Mouse (Mus musculus) heart, adult 2 months (tissue): ENCODE data around the gene Gm49027. TPM values are rescaled to one million over a fixed set of nuclear protein-coding genes. Genes with fewer than 3 reads are reported as not detected.
"Not testable (repeated sequence)": the region's sequence is repeated elsewhere in the genome, so short reads cannot be mapped to it uniquely, and the experiment has no call there.

Source experiments
- DNase-seq, 2 experiments: peaks; one replicate each; pipeline ENCODE4 v3.0.0; 2021
- H3K27ac ChIP-seq: fragments of 200-600 bp; 2 replicates; pipeline ENCODE4 v1.8.1; 2022
- H3K27me3 ChIP-seq: fragments of 200-500 bp; 2 replicates; pipeline ENCODE4 v1.6.1; 2012; ENCODE audit warnings: mild to moderate bottlenecking, low read length, inconsistent platforms, mixed read lengths; ENCODE audit not compliant: control insufficient read depth, insufficient read depth
- H3K36me3 ChIP-seq: fragments of 200-500 bp; 2 replicates; pipeline ENCODE4 v1.6.1; 2012; ENCODE audit warnings: low read length, inconsistent platforms; ENCODE audit not compliant: control insufficient read depth, insufficient read depth
- H3K4me1 ChIP-seq: fragments of 200-500 bp; 2 replicates; pipeline ENCODE4 v1.6.1; 2011; ENCODE audit warnings: low read length; ENCODE audit not compliant: control insufficient read depth, insufficient read depth
- H3K4me3 ChIP-seq: fragments of 200-600 bp; 2 replicates; pipeline ENCODE4 v1.8.1; 2022
- H3K79me2 ChIP-seq: fragments of 200-500 bp; replicated peaks from 2 replicates; pipeline ENCODE4 v1.6.1; 2012; ENCODE audit warnings: mild to moderate bottlenecking, inconsistent platforms, low read length, moderate library complexity, mixed read lengths; ENCODE audit not compliant: control insufficient read depth, insufficient read depth
- H3K9ac ChIP-seq: fragments of 200-500 bp; 2 replicates; pipeline ENCODE4 v1.6.1; 2012; ENCODE audit warnings: low read depth, mild to moderate bottlenecking, control low read depth, inconsistent platforms, low read length, mixed read lengths
- CTCF ChIP-seq: fragments of 200-600 bp; IDR thresholded peaks from 2 replicates; pipeline ENCODE4 v1.8.1; 2022; ENCODE audit warnings: antibody characterized with exemption, mild to moderate bottlenecking, moderate library complexity
- EP300 ChIP-seq: fragments of 200-500 bp; IDR thresholded peaks from 2 replicates; pipeline ENCODE4 v1.6.1; 2011; ENCODE audit warnings: low read depth, low read length, control low read depth; ENCODE audit not compliant: insufficient read depth
- POLR2A ChIP-seq: fragments of 200-500 bp; IDR thresholded peaks from 2 replicates; pipeline ENCODE4 v1.6.1; 2011; ENCODE audit warnings: mild to moderate bottlenecking, low read depth, low read length, control low read depth; ENCODE audit not compliant: insufficient read depth
- WGBS: fragments of 180-500 bp; shearing (Covaris S2); methylation state at CpG from one replicate; pipeline ENCODE4 v1.1.7; 2018; 5-methylcytosine and 5-hydroxymethylcytosine counted together
- intact Hi-C: fragments of 180-260 bp; cut with DNase I; formaldehyde crosslinking; loops from one replicate; pipeline ENCODE4 v1.15.1; 2025
- polyA plus RNA-seq: library from polyadenylated mRNA; depleted of rRNA; stranded (reverse); fragments of >200 nt; gene quantifications from 2 replicates; pipeline ENCODE4 v1.2.3, GENCODE M21; 2012
- total RNA-seq, 2 experiments: library from RNA; stranded (reverse); gene quantifications; 2 replicates each; pipeline ENCODE4 v1.2.3; 2021

Gm49027 gene
- total and polyA plus RNA-seq, 3 experiments, result 0.25 to 0.62 TPM; not detected in 1

GRCm38 (mm10) chr5:123523692-123524392 lies 1.4 kb downstream of the Gm49027 start, which contains the start of gene Diablo:
Diablo (minus strand) TSS chr5:123524176.
- intact Hi-C loops, result loop anchor here (2.0 kb wide), 1 partner anchor 79 kb away; no protein-coding TSS in a partner anchor
- WGBS, result under 1% methylated on average over 82 of the region's 82 CpGs
- DNase-seq, result peak; percentile 98 to 99
- TF ChIP-seq POLR2A (peak; percentile 92), EP300 (no peak)
- Histone ChIP-seq H3K79me2 (no peaks in the 10 kb centered on the region), H3K4me1 (peaks cover 5% of the 10 kb centered on the region; the same call in 1 of the 2 replicates), H3K9ac (peak within 1 kb of the TSS; percentile 85), H3K36me3 (peaks cover 3% of the 10 kb centered on the region; the same call in 1 of the 2 replicates), H3K27me3 (no peaks in the 10 kb centered on the region), H3K4me3 (peak within 1 kb of the TSS; percentile 98), H3K27ac (peak within 1 kb of the TSS; percentile 91)

- Histone ChIP-seq H3K4me3 (no peak overlapping the region), H3K27me3 (no peaks in the 10 kb centered on the region), H3K9ac (no peak overlapping the region), H3K79me2 (no peaks in the 10 kb centered on the region), H3K36me3 (peaks cover 3% of the 10 kb centered on the region; the same call in 1 of the 2 replicates), H3K4me1 (peaks cover 5% of the 10 kb centered on the region; the same call in 1 of the 2 replicates), H3K27ac (no peak overlapping the region)
- 74% methylated on average over 1 of the region's 1 CpGs for WGBS
- intact Hi-C loops, result loop anchor here (2.0 kb wide), 1 partner anchor 77 kb away; no protein-coding TSS in a partner anchor
- peak in 1 of 2 experiments; percentile 11 for DNase-seq
- TF ChIP-seq EP300 (no peak), POLR2A (no peak), CTCF (no peak)
Measured at GRCm38 (mm10) chr5:123522166-123522565, 3.1 kb downstream of the Gm49027 start.

- DNase-seq, result peak in 1 of 2 experiments; percentile 4
- 75% methylated on average over 1 of the region's 1 CpGs for WGBS
- no peak overlapping the region for H3K9ac ChIP-seq
Measured at GRCm38 (mm10) chr5:123521621-123522020, 3.7 kb downstream of the Gm49027 start.

GRCm38 (mm10) chr5:123520666-123521065 lies 4.6 kb downstream of the Gm49027 start:
- intact Hi-C loops, result no loop called here
- Histone ChIP-seq H3K4me1 (peaks cover 5% of the 10 kb centered on the region; the same call in 1 of the 2 replicates), H3K27me3 (no peaks in the 10 kb centered on the region), H3K9ac (no peak overlapping the region), H3K27ac (no peak overlapping the region), H3K4me3 (no peak overlapping the region), H3K36me3 (peaks cover 3% of the 10 kb centered on the region; the same call in 1 of the 2 replicates), H3K79me2 (no peaks in the 10 kb centered on the region)
- 92% methylated on average over 9 of the region's 9 CpGs for WGBS
- TF ChIP-seq POLR2A (no peak), CTCF (no peak)
- DNase-seq, result peak in 1 of 2 experiments; percentile 14

More at GRCm38 (mm10) chr5:123521621-123522020, 3.7 kb downstream of the Gm49027 start:
- intact Hi-C loops, result loop anchor here (2.0 kb wide), 1 partner anchor 77 kb away; no protein-coding TSS in a partner anchor
- no peaks in the 10 kb centered on the region for H3K27me3 ChIP-seq
- H3K36me3 ChIP-seq, result peaks cover 3% of the 10 kb centered on the region; the same call in 1 of the 2 replicates
- H3K27ac ChIP-seq, result no peak overlapping the region
- H3K79me2 ChIP-seq, result no peaks in the 10 kb centered on the region
- H3K4me3 ChIP-seq, result no peak overlapping the region
- H3K4me1 ChIP-seq, result peaks cover 5% of the 10 kb centered on the region; the same call in 1 of the 2 replicates
- TF ChIP-seq CTCF (no peak), POLR2A (no peak)

DNA sequence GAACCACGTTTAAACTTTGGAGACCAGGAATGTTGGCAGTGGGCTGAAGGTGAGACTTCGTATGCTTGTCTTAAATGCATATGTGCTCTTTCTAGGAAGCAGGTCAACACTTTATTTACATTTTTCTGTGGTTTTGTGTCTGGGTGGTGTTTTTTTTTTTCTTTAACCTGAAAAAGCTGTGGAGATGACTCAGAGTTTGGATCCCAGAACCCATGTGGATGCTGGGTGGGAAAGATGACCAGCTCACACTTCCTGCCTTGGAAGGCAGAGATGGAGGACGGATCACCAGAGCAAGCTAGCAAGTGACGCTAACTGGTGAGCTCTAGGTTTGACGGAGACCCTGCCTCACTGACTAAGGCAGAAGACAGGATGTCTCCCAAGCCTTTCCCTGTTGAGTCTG lies 10.4 kb downstream of the Gm49027 start:
- Histone ChIP-seq H3K27me3 (no peaks in the 10 kb centered on the region), H3K27ac (no peak overlapping the region), H3K79me2 (no peaks in the 10 kb centered on the region), H3K4me1 (no peaks in the 10 kb centered on the region), H3K9ac (no peak overlapping the region), H3K4me3 (no peak overlapping the region), H3K36me3 (no peaks in the 10 kb centered on the region)
- intact Hi-C loops, result no loop called here
- DNase-seq, result no peak
- no peak for TF ChIP-seq EP300
- no peak for TF ChIP-seq CTCF
- TF ChIP-seq POLR2A, result no peak
- WGBS, result 90% methylated on average over 5 of the region's 5 CpGs

DNA sequence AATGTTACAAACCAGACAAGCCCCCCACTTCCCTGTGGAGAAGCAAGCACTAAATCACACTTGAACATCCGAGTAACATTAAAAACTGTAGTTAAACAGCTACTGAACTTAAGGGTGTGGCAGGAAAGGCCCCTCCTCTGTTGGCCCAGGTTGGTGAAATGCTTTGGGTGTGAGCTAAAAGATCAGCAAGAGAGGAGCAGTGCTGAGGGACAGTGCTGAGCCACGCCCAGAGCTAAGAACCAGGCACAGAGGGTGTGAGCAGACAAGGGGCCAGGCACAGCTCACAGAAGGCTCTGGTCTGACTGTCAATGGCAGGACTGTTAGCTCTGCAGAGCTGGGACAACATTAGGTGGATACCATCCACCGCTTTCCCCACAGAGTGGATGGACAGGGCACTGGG lies 13.2 kb downstream of the Gm49027 start:
- Histone ChIP-seq H3K9ac (no peak overlapping the region), H3K27me3 (no peaks in the 10 kb centered on the region), H3K36me3 (no peaks in the 10 kb centered on the region), H3K4me3 (no peak overlapping the region), H3K27ac (no peak overlapping the region), H3K79me2 (no peaks in the 10 kb centered on the region), H3K4me1 (peaks cover 2% of the 10 kb centered on the region; the same call in 1 of the 2 replicates)
- intact Hi-C loops, result no loop called here
- no peak for TF ChIP-seq EP300
- no peak for TF ChIP-seq POLR2A
- TF ChIP-seq CTCF, result no peak
- no peak for DNase-seq
- 62% methylated on average over 3 of the region's 3 CpGs for WGBS

- DNase-seq, H3K27ac ChIP-seq, H3K4me3 ChIP-seq, H3K36me3 ChIP-seq, H3K4me1 ChIP-seq, intact Hi-C loops, H3K9ac ChIP-seq, H3K79me2 ChIP-seq, H3K27me3 ChIP-seq: not testable (repeated sequence)
- WGBS, result 70% methylated on average over 3 of the region's 3 CpGs
Measured at GRCm38 (mm10) chr5:123511426-123511825, 13.9 kb downstream of the Gm49027 start.
